Mouse (Mus musculus) heart, embryonic 12.5 days (tissue): ENCODE results near the gene Phactr3. TPM values are rescaled to one million over a fixed set of nuclear protein-coding genes. Genes with fewer than 3 reads are reported as not detected.
A peak's percentile ranks its signal among the peaks of the same experiment; 100 is the strongest.

ENCODE experiments used
- ATAC-seq: fragments of 200-750 bp; cut with Nextera tagmentation; 2 replicates; pipeline ENCODE4 v1.8.0; 2017; ENCODE audit warnings: moderate TSS enrichment, moderate library complexity; ENCODE audit not compliant: insufficient number of reproducible peaks, low FRiP score
- H3K27ac ChIP-seq: fragments of 300-500 bp; sonication (generic); 2 replicates; pipeline ENCODE4 v1.5.1; 2016; ENCODE audit warnings: mild to moderate bottlenecking, moderate library complexity; ENCODE audit not compliant: poor library complexity, severe bottlenecking
- H3K27me3 ChIP-seq: fragments of 300-500 bp; sonication (generic); replicated peaks from 2 replicates; pipeline ENCODE4 v1.6.1; 2016; ENCODE audit warnings: mild to moderate bottlenecking, moderate library complexity
- H3K36me3 ChIP-seq: fragments of 300-500 bp; sonication (generic); 2 replicates; pipeline ENCODE4 v1.6.1; 2016; ENCODE audit warnings: mild to moderate bottlenecking, moderate library complexity
- H3K4me1 ChIP-seq: fragments of 300-500 bp; sonication (generic); replicated peaks from 2 replicates; pipeline ENCODE4 v1.6.1; 2016; ENCODE audit warnings: mild to moderate bottlenecking
- H3K4me2 ChIP-seq: fragments of 300-500 bp; sonication (generic); 2 replicates; pipeline ENCODE4 v1.6.1; 2016; ENCODE audit warnings: mild to moderate bottlenecking, moderate library complexity
- H3K4me3 ChIP-seq: fragments of 300-500 bp; sonication (generic); 2 replicates; pipeline ENCODE4 v1.5.1; 2016; ENCODE audit warnings: mild to moderate bottlenecking
- H3K9ac ChIP-seq: fragments of 300-500 bp; sonication (generic); 2 replicates; pipeline ENCODE4 v1.6.1; 2016; ENCODE audit warnings: mild to moderate bottlenecking, moderate library complexity
- H3K9me3 ChIP-seq: fragments of 300-500 bp; sonication (generic); replicated peaks from 2 replicates; pipeline ENCODE4 v1.6.1; 2016; ENCODE audit warnings: mild to moderate bottlenecking, moderate library complexity
- WGBS: fragments of 180-500 bp; shearing (Covaris S2); methylation state at CpG from one replicate; pipeline ENCODE4 v1.1.7; 2016; 5-methylcytosine and 5-hydroxymethylcytosine counted together
- polyA plus RNA-seq: library from polyadenylated mRNA; unstranded; fragments of >200 nt; fragmentation: Nextera tagmentation; extraction: Ambion mirVana; gene quantifications from 2 replicates; pipeline ENCODE4 v1.2.1, GENCODE M21; 2016

Phactr3 gene
- polyA plus RNA-seq, 1 experiment from 2014 or later, result 10.1 TPM

DNA sequence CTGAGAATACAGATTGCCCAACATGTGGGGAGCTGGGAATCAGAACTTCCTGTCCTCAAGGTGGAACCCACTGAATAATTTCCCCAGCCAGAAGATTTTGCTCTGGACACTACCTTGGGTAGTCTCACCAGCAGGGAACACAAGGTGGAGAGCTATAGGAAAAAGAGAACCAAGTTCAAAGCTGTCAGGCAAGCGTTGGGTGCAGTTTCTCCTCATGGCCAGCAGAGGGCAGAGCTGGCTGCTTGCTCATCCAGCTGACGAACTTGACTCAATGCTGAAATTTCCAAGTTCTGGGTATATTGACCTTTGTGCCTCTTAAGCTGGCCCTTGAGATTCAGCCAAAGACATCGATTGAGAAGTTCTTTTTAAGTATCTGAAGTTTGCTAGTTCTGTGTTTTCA lies 18.7 kb downstream of the Phactr3 start:
- no peak overlapping the region for H3K4me3 ChIP-seq
- H3K4me1 ChIP-seq, result peaks cover 6% of the 10 kb centered on the region
- 10% methylated on average over 3 of the region's 3 CpGs for WGBS
- no peak for ATAC-seq
- peaks cover 51% of the 10 kb centered on the region for H3K27me3 ChIP-seq
- H3K9me3 ChIP-seq, result no peaks in the 10 kb centered on the region
- H3K27ac ChIP-seq, result no peak overlapping the region
- H3K36me3 ChIP-seq, result no peaks in the 10 kb centered on the region
- H3K4me2 ChIP-seq, result no peak overlapping the region
- no peak overlapping the region for H3K9ac ChIP-seq

- H3K4me1 ChIP-seq, result peaks cover 7% of the 10 kb centered on the region
- H3K4me2 ChIP-seq, result peak overlapping the region; percentile 65; the same call in 1 of the 2 replicates
- no peaks in the 10 kb centered on the region for H3K36me3 ChIP-seq
- WGBS, result under 1% methylated on average over 9 of the region's 10 CpGs
- peaks cover 85% of the 10 kb centered on the region for H3K27me3 ChIP-seq
- H3K27ac ChIP-seq, result no peak overlapping the region
- no peaks in the 10 kb centered on the region for H3K9me3 ChIP-seq
- H3K9ac ChIP-seq, result no peak overlapping the region
- H3K4me3 ChIP-seq, result no peak overlapping the region
- ATAC-seq, result no peak
Measured at GRCm38 (mm10) chr2:178141489-178141922, 22.7 kb downstream of the Phactr3 start.

- Histone ChIP-seq H3K4me1 (peaks cover 7% of the 10 kb centered on the region), H3K36me3 (no peaks in the 10 kb centered on the region), H3K9ac (peak overlapping the region; percentile 30; the same call in 1 of the 2 replicates), H3K4me3 (peak overlapping the region; percentile 34), H3K27me3 (peaks cover 94% of the 10 kb centered on the region), H3K4me2 (peak overlapping the region; percentile 65), H3K27ac (no peak overlapping the region), H3K9me3 (no peaks in the 10 kb centered on the region)
- 14% methylated on average over 40 of the region's 42 CpGs for WGBS
- no peak for ATAC-seq
Measured at GRCm38 (mm10) chr2:178142291-178143023, 23.7 kb downstream of the Phactr3 start.

DNA sequence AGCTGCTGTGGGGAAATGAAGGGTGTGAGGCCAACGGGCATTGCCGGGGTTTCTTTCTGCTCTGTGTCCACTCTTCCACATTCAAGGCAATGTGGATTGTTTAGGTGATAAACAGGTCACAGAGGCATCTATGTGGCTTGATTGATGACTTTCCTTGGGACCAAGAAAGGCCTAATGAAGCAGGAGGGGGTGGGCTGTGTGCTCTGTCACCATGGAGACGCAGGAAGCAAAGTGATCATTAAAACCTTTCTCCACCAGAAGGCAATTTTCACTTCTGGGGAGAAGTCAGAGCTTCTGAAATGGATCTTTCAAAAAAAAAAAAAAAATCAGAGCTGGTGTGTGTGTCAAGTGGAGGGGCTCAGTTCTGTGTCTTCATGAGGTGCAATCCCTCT lies 24.2 kb downstream of the Phactr3 start:
- Histone ChIP-seq H3K4me1 (peaks cover 7% of the 10 kb centered on the region), H3K9me3 (no peaks in the 10 kb centered on the region), H3K27ac (no peak overlapping the region), H3K9ac (no peak overlapping the region), H3K4me2 (no peak overlapping the region), H3K27me3 (peaks cover 97% of the 10 kb centered on the region), H3K4me3 (no peak overlapping the region), H3K36me3 (no peaks in the 10 kb centered on the region)
- no peak for ATAC-seq
- WGBS, result 42% methylated on average over 3 of the region's 3 CpGs

DNA sequence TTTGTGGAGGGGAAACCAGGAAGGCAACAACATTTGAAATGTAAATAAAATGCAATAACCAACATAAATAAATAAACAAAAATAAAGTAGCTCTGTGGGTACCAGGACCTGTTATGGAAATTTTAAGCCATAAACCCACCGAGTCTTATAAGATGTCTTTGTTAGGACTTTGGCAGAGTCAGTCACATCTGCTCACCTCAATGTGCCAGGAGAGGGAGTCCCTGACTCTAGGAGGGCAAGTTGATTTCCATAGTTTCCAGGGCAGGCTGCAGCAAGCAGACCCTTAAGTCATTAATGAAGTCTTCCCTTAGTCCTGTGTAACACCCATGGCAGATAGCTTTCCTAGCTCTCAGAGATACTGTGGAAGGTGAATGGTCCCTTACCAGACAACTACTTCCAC lies 25.1 kb downstream of the Phactr3 start:
- H3K4me2 ChIP-seq, result no peak overlapping the region
- H3K27ac ChIP-seq, result no peak overlapping the region
- H3K27me3 ChIP-seq, result peaks cover 95% of the 10 kb centered on the region
- peaks cover 7% of the 10 kb centered on the region for H3K4me1 ChIP-seq
- no peaks in the 10 kb centered on the region for H3K9me3 ChIP-seq
- WGBS, result 73% methylated on average over 1 of the region's 1 CpGs
- H3K4me3 ChIP-seq, result no peak overlapping the region
- no peak for ATAC-seq
- H3K36me3 ChIP-seq, result no peaks in the 10 kb centered on the region
- H3K9ac ChIP-seq, result no peak overlapping the region

GRCm38 (mm10) chr2:178149312-178149711 lies 30.5 kb downstream of the Phactr3 start:
- no peak for ATAC-seq
- peaks cover 64% of the 10 kb centered on the region for H3K27me3 ChIP-seq
- no peak overlapping the region for H3K9ac ChIP-seq
- H3K4me3 ChIP-seq, result no peak overlapping the region
- H3K36me3 ChIP-seq, result no peaks in the 10 kb centered on the region
- no peak overlapping the region for H3K4me2 ChIP-seq
- WGBS, result 56% methylated on average over 1 of the region's 1 CpGs
- H3K9me3 ChIP-seq, result no peaks in the 10 kb centered on the region
- H3K27ac ChIP-seq, result no peak overlapping the region
- H3K4me1 ChIP-seq, result no peaks in the 10 kb centered on the region

DNA sequence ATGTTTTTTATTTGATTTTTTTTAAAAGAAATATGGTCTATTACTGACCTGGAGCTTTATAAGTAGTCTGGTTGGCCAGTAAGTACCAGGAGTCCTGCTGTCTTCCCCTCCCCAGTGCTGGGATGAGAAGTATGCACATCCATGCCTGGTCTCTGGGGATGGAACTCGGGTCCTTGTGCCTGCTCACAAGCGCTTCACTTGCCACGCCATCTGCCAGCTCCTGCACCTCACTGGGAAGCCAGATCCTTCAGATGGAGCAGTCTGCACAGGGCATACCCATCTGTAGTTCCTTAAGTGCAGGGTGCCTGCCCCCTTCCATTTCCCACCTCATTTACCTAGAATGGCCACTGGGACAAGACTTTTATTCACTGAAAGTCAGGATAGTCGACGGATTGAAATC lies 31.9 kb downstream of the Phactr3 start:
- H3K36me3 ChIP-seq, result no peaks in the 10 kb centered on the region
- peaks cover 57% of the 10 kb centered on the region for H3K27me3 ChIP-seq
- no peak for ATAC-seq
- 71% methylated on average over 5 of the region's 5 CpGs for WGBS
- H3K4me3 ChIP-seq, result no peak overlapping the region
- H3K9me3 ChIP-seq, result no peaks in the 10 kb centered on the region
- no peak overlapping the region for H3K4me2 ChIP-seq
- H3K4me1 ChIP-seq, result peaks cover 5% of the 10 kb centered on the region
- H3K9ac ChIP-seq, result no peak overlapping the region
- H3K27ac ChIP-seq, result no peak overlapping the region

DNA sequence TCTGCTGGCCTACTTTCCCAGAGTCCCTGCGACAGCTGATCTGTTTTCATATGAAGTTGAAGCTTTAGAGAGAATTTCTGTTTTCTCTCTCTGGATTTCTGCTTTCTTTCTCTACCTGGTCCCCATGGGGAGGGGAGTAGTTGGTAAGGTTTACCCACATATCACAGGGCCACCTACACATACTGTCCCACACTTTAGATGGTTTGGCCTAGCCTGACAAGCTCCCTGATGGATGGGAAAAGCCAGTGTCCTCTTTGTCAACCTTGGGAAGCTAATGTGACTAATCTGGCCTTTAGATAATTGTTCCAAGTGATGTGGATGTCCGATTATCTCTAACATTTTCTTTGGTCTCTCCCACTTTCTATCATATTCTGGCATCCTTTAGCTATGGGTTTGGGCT lies 34.8 kb downstream of the Phactr3 start:
- no peaks in the 10 kb centered on the region for H3K36me3 ChIP-seq
- ATAC-seq, result no peak
- WGBS, result 78% methylated on average over 2 of the region's 2 CpGs

DNA sequence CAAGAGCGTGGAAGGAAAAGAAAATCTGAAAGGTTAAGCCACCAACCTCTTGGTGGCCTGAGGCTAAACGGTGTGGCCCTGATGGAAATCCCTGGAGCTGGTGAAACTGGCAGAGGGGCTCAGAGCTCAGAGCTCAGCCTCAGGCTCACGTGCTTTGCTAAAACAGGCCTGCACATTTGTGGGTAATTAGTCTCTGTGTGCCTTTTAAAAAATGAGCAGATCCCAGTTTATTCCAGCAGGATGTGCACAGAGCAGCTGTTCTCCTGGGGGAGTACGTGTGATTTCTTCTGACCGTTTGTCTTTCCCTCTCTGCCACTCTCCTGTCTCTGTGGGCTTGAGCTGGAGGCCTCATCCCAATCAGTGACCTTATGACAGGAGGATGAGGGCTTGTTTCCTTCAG lies 35.4 kb downstream of the Phactr3 start:
- H3K4me1 ChIP-seq, result peaks cover 17% of the 10 kb centered on the region

More for the DNA sequence above, 34.8 kb downstream of the Phactr3 start:
- Histone ChIP-seq H3K27me3 (peaks cover 40% of the 10 kb centered on the region), H3K27ac (no peak overlapping the region), H3K9ac (no peak overlapping the region), H3K4me2 (no peak overlapping the region), H3K4me1 (peaks cover 17% of the 10 kb centered on the region), H3K4me3 (no peak overlapping the region), H3K9me3 (no peaks in the 10 kb centered on the region)

GRCm38 (mm10) chr2:178154576-178154975 lies 35.8 kb downstream of the Phactr3 start:
- peaks cover 17% of the 10 kb centered on the region for H3K4me1 ChIP-seq
- no peaks in the 10 kb centered on the region for H3K36me3 ChIP-seq
- H3K4me2 ChIP-seq, result no peak overlapping the region
- H3K4me3 ChIP-seq, result no peak overlapping the region
- H3K27ac ChIP-seq, result no peak overlapping the region
- no peak overlapping the region for H3K9ac ChIP-seq
- no peak for ATAC-seq
- H3K27me3 ChIP-seq, result peaks cover 40% of the 10 kb centered on the region
- H3K9me3 ChIP-seq, result no peaks in the 10 kb centered on the region
- 40% methylated on average over 4 of the region's 4 CpGs for WGBS

More for the DNA sequence above, 35.4 kb downstream of the Phactr3 start:
- Histone ChIP-seq H3K4me2 (no peak overlapping the region), H3K9me3 (no peaks in the 10 kb centered on the region), H3K4me3 (no peak overlapping the region), H3K27me3 (peaks cover 38% of the 10 kb centered on the region), H3K27ac (no peak overlapping the region), H3K9ac (no peak overlapping the region), H3K36me3 (no peaks in the 10 kb centered on the region)
- 61% methylated on average over 5 of the region's 5 CpGs for WGBS
- ATAC-seq, result no peak

DNA sequence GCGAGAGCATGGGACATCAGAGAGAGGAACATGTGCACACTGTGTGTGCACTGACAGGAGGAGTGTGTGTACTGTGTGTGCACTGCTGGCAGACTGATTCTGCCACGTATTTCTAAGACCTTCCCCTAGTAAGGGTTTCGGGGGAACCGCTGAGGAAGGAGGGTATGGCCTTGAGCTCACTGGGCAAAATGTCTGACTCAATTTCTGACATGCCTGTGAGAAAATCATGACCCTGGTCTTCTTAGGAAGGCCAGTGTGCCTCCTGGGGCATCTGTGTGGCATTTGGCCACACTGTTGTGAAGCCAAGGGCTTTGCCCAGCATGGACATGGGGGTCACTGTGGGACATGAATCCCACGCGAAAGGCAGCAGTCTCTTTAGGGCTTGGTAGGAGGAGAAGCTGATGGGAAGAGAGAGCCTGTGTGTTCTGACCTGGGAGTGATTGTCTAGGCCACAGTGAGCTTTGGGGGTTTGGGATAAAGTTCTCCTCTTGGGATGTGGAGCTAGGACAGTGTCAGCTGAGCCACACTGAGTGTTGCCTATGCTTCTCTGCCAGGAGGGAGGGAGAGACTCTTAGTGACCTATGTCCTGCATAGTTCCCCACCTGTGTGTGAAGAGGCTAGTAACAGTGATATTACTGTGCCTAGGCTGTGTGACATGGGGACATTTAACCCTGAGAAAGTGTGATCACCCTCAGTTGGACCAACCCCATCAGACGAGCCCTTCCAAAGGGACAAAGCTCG lies 36.6 kb downstream of the Phactr3 start:
- H3K36me3 ChIP-seq, result no peaks in the 10 kb centered on the region
- 68% methylated on average over 8 of the region's 8 CpGs for WGBS
- peak; percentile 5; the same call in 1 of the 2 replicates for ATAC-seq

More for the DNA sequence above, 36.6 kb downstream of the Phactr3 start:
- peaks cover 17% of the 10 kb centered on the region for H3K4me1 ChIP-seq
- H3K27ac ChIP-seq, result no peak overlapping the region
- H3K27me3 ChIP-seq, result peaks cover 41% of the 10 kb centered on the region
- no peak overlapping the region for H3K9ac ChIP-seq
- no peaks in the 10 kb centered on the region for H3K9me3 ChIP-seq
- no peak overlapping the region for H3K4me2 ChIP-seq
- H3K4me3 ChIP-seq, result no peak overlapping the region
